Mouse (Mus musculus): Measurements from ENCODE around the gene Slc22a12. TPM values are rescaled to one million over a fixed set of nuclear protein-coding genes. Genes with fewer than 3 reads are reported as not detected.

Gene Slc22a12
- polyA plus RNA-seq, 1 experiment from 2014 or later, result not detected

DNA sequence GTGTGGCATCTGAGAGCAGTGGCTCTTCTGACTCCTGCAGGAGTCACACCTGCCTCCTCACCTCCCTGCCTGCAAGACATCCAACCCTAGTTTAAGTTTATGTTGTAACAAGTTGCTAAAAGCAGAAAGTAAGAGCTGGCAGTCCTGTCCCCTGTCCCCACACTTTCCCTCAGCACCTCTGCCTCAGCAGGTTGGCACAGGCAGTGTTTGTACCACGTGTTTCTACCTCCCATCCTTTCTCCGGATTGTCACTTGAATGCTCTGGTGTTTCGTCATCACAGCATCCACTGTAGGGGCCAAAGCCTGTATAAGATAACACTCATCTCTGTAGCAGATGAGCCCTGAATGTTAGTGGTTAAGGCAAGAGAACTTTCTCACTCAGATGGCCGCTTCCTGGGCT is 17.8 kb downstream of the Slc22a12 start:
- H3K9me3 ChIP-seq (replicated peaks; ENCODE audit: control insufficient read depth, low read length), result no peaks in the 10 kb centered on the region
- H3K9ac ChIP-seq (replicated peaks; ENCODE audit: low read length), result no peak overlapping the region
- no peak overlapping the region for H3K4me2 ChIP-seq (ENCODE audit: low read depth, low read length)
- WGBS, result 73% methylated on average over 4 of the region's 4 CpGs
- H3K27me3 ChIP-seq (ENCODE audit: control insufficient read depth, insufficient read depth, low read length), result no peaks in the 10 kb centered on the region
- no peak overlapping the region for H3K4me3 ChIP-seq (ENCODE audit: low read depth, low read length)
- no peaks in the 10 kb centered on the region; the same call in 1 of the 2 replicates for H3K4me1 ChIP-seq (ENCODE audit: control insufficient read depth, insufficient read depth, low read length)
- H3K27ac ChIP-seq (replicated peaks; ENCODE audit: low read depth, low read length), result no peak overlapping the region
- no peak for DNase-seq (ENCODE audit: low spot score)
- no peak for ATAC-seq (replicated peaks; ENCODE audit: insufficient number of reproducible peaks, low FRiP score, low TSS enrichment, low read depth)
- H3K36me3 ChIP-seq (replicated peaks; ENCODE audit: control insufficient read depth, insufficient read depth, low read depth, low read length), result no peaks in the 10 kb centered on the region

GRCm38 (mm10) chr19:6522289-6522688 is 20.5 kb downstream of the Slc22a12 start:
- H3K4me1 ChIP-seq (ENCODE audit: control insufficient read depth, insufficient read depth, low read length), result peaks cover 4% of the 10 kb centered on the region; the same call in 1 of the 2 replicates
- H3K9ac ChIP-seq (replicated peaks; ENCODE audit: low read length), result no peak overlapping the region
- H3K27me3 ChIP-seq (ENCODE audit: control insufficient read depth, insufficient read depth, low read length), result no peaks in the 10 kb centered on the region
- WGBS, result 88% methylated on average over 14 of the region's 14 CpGs
- no peak overlapping the region for H3K4me3 ChIP-seq (ENCODE audit: low read depth, low read length)
- no peaks in the 10 kb centered on the region for H3K36me3 ChIP-seq (replicated peaks; ENCODE audit: control insufficient read depth, insufficient read depth, low read depth, low read length)
- no peak for ATAC-seq (replicated peaks; ENCODE audit: insufficient number of reproducible peaks, low FRiP score, low TSS enrichment, low read depth)
- no peak overlapping the region for H3K27ac ChIP-seq (replicated peaks; ENCODE audit: low read depth, low read length)
- no peak for DNase-seq (ENCODE audit: low spot score)
- no peaks in the 10 kb centered on the region for H3K9me3 ChIP-seq (replicated peaks; ENCODE audit: control insufficient read depth, low read length)
- H3K4me2 ChIP-seq (ENCODE audit: low read depth, low read length), result no peak overlapping the region

- Histone ChIP-seq H3K36me3 (replicated peaks; ENCODE audit: control insufficient read depth, insufficient read depth, low read depth, low read length) (no peaks in the 10 kb centered on the region), H3K4me2 (ENCODE audit: low read depth, low read length) (no peak overlapping the region), H3K27me3 (ENCODE audit: control insufficient read depth, insufficient read depth, low read length) (no peaks in the 10 kb centered on the region), H3K4me3 (ENCODE audit: low read depth, low read length) (no peak overlapping the region), H3K9ac (replicated peaks; ENCODE audit: low read length) (no peak overlapping the region), H3K9me3 (replicated peaks; ENCODE audit: control insufficient read depth, low read length) (no peaks in the 10 kb centered on the region), H3K4me1 (ENCODE audit: control insufficient read depth, insufficient read depth, low read length) (peaks cover 4% of the 10 kb centered on the region; the same call in 1 of the 2 replicates), H3K27ac (replicated peaks; ENCODE audit: low read depth, low read length) (no peak overlapping the region)
- DNase-seq (ENCODE audit: low spot score) (no peak), ATAC-seq (replicated peaks; ENCODE audit: insufficient number of reproducible peaks, low FRiP score, low TSS enrichment, low read depth) (no peak)
- WGBS, result 94% methylated on average over 3 of the region's 3 CpGs
These were observed 21.2 kb downstream of the Slc22a12 start for GRCm38 (mm10) chr19:6521630-6522029.

DNA sequence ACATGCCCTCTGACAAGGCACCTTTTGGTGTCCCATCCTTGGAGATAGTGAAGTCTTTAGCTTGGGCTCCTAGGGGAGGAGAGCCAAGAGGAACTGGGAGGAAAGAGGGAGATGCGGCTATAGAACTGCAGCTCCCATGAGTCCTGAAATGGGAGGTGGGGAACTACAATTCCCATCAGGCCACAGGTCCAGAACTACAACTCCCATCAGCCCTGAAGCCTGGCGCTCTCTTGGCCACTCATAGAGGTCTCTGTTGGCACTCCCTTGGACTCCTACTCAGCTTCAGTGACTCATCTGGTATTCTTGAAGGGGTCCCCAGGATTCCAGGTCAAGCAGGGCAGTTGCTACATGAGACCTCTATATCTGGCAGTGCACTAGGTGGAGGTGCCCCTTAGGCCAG is 23.3 kb downstream of the Slc22a12 start:
- H3K9me3 ChIP-seq (replicated peaks; ENCODE audit: control insufficient read depth, low read length), result no peaks in the 10 kb centered on the region
- WGBS, result 61% methylated on average over 2 of the region's 2 CpGs
- H3K27me3 ChIP-seq (ENCODE audit: control insufficient read depth, insufficient read depth, low read length), result no peaks in the 10 kb centered on the region
- no peak for ATAC-seq (replicated peaks; ENCODE audit: insufficient number of reproducible peaks, low FRiP score, low TSS enrichment, low read depth)
- H3K36me3 ChIP-seq (replicated peaks; ENCODE audit: control insufficient read depth, insufficient read depth, low read depth, low read length), result no peaks in the 10 kb centered on the region
- H3K27ac ChIP-seq (replicated peaks; ENCODE audit: low read depth, low read length), result no peak overlapping the region
- peaks cover 4% of the 10 kb centered on the region; the same call in 1 of the 2 replicates for H3K4me1 ChIP-seq (ENCODE audit: control insufficient read depth, insufficient read depth, low read length)
- H3K4me3 ChIP-seq (ENCODE audit: low read depth, low read length), result no peak overlapping the region
- H3K4me2 ChIP-seq (ENCODE audit: low read depth, low read length), result no peak overlapping the region
- peak; percentile 44 for DNase-seq (ENCODE audit: low spot score)
- H3K9ac ChIP-seq (replicated peaks; ENCODE audit: low read length), result no peak overlapping the region

DNA sequence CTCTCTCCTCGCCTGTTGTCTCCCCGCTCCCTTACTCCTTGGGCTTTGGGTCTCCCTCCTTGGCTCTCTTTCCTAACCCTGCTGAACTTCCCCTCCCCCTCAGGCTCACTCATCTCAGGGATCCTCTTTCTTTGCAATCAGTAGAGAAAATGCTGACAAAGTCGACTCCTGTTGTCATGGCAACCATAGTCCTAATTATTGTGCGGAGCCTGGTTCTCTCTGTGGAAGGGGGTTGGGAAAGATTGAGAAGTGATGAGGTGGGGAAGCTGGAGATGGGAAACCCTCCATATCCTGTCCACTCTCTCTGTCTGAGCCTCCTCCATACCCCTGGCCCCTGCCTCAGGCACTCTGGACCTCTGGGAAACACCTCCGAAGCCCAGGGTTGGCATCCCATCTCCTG is 24.2 kb downstream of the Slc22a12 start:
- Histone ChIP-seq H3K9me3 (replicated peaks; ENCODE audit: control insufficient read depth, low read length) (no peaks in the 10 kb centered on the region), H3K9ac (replicated peaks; ENCODE audit: low read length) (no peak overlapping the region), H3K36me3 (replicated peaks; ENCODE audit: control insufficient read depth, insufficient read depth, low read depth, low read length) (no peaks in the 10 kb centered on the region), H3K27me3 (ENCODE audit: control insufficient read depth, insufficient read depth, low read length) (no peaks in the 10 kb centered on the region), H3K4me2 (ENCODE audit: low read depth, low read length) (no peak overlapping the region), H3K27ac (replicated peaks; ENCODE audit: low read depth, low read length) (no peak overlapping the region), H3K4me1 (ENCODE audit: control insufficient read depth, insufficient read depth, low read length) (peaks cover 4% of the 10 kb centered on the region; the same call in 1 of the 2 replicates), H3K4me3 (ENCODE audit: low read depth, low read length) (no peak overlapping the region)
- ATAC-seq (replicated peaks; ENCODE audit: insufficient number of reproducible peaks, low FRiP score, low TSS enrichment, low read depth) (peak; percentile 35; the same call in 1 of the 2 replicates), DNase-seq (ENCODE audit: low spot score) (peak; percentile 81)
- 29% methylated on average over 5 of the region's 5 CpGs for WGBS

DNA sequence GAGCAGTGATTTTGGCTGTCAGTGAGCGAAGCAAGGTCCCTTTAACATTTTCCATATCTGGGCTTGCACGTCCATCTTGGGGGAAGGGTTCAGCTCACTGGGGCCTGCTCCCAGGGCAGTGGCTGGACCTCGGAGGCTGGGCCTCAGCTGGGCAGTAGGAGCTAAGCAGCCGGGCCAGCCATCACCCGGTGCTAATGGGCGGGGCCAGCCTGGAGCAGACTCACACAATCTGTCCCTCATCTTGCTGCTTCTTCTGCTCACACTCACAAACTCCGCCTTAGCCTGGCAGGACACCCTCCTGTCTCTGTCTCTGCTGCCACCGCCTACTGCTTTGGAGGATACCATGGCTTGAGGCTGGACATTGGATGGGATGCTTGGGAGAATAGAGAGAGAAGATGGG is 26.7 kb downstream of the Slc22a12 start:
- ATAC-seq (replicated peaks; ENCODE audit: insufficient number of reproducible peaks, low FRiP score, low TSS enrichment, low read depth) (no peak), DNase-seq (ENCODE audit: low spot score) (no peak)
- WGBS, result 51% methylated on average over 8 of the region's 8 CpGs
- Histone ChIP-seq H3K27ac (replicated peaks; ENCODE audit: low read depth, low read length) (no peak overlapping the region), H3K27me3 (ENCODE audit: control insufficient read depth, insufficient read depth, low read length) (no peaks in the 10 kb centered on the region), H3K9me3 (replicated peaks; ENCODE audit: control insufficient read depth, low read length) (no peaks in the 10 kb centered on the region), H3K9ac (replicated peaks; ENCODE audit: low read length) (no peak overlapping the region), H3K4me2 (ENCODE audit: low read depth, low read length) (no peak overlapping the region), H3K36me3 (replicated peaks; ENCODE audit: control insufficient read depth, insufficient read depth, low read depth, low read length) (no peaks in the 10 kb centered on the region), H3K4me1 (ENCODE audit: control insufficient read depth, insufficient read depth, low read length) (peaks cover 8% of the 10 kb centered on the region; the same call in 1 of the 2 replicates), H3K4me3 (ENCODE audit: low read depth, low read length) (no peak overlapping the region)

GRCm38 (mm10) chr19:6515448-6515847 is 27.4 kb downstream of the Slc22a12 start:
- Histone ChIP-seq H3K27ac (replicated peaks; ENCODE audit: low read depth, low read length) (no peak overlapping the region), H3K4me3 (ENCODE audit: low read depth, low read length) (no peak overlapping the region), H3K4me1 (ENCODE audit: control insufficient read depth, insufficient read depth, low read length) (peaks cover 8% of the 10 kb centered on the region; the same call in 1 of the 2 replicates), H3K9ac (replicated peaks; ENCODE audit: low read length) (no peak overlapping the region), H3K9me3 (replicated peaks; ENCODE audit: control insufficient read depth, low read length) (no peaks in the 10 kb centered on the region), H3K4me2 (ENCODE audit: low read depth, low read length) (no peak overlapping the region), H3K27me3 (ENCODE audit: control insufficient read depth, insufficient read depth, low read length) (no peaks in the 10 kb centered on the region), H3K36me3 (replicated peaks; ENCODE audit: control insufficient read depth, insufficient read depth, low read depth, low read length) (no peaks in the 10 kb centered on the region)
- ATAC-seq (replicated peaks; ENCODE audit: insufficient number of reproducible peaks, low FRiP score, low TSS enrichment, low read depth), result no peak
- no peak for DNase-seq (ENCODE audit: low spot score)
- WGBS, result 56% methylated on average over 5 of the region's 5 CpGs

DNA sequence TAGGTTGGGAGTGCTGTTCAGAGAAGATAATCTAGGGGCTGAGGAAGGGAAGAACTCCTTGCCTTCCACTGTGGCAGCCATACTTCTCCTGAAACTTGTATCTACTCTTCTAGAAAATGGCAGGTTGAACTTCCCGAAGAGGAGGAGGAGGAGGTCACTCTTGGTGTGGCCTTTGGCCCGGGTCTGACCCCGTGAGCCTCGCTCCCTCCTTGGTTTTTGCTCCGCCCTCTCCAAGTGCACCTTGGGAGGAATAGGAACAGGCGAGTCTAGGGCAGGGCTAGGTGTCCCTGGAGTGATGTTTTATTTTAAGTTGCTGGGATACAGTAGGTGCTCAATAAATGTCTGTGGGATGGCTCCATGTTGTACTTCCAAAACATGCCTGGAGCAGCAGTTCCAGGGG is 27.9 kb downstream of the Slc22a12 start:
- H3K36me3 ChIP-seq (replicated peaks; ENCODE audit: control insufficient read depth, insufficient read depth, low read depth, low read length), result no peaks in the 10 kb centered on the region
- no peaks in the 10 kb centered on the region for H3K9me3 ChIP-seq (replicated peaks; ENCODE audit: control insufficient read depth, low read length)
- DNase-seq (ENCODE audit: low spot score), result no peak
- no peak overlapping the region for H3K27ac ChIP-seq (replicated peaks; ENCODE audit: low read depth, low read length)
- H3K4me3 ChIP-seq (ENCODE audit: low read depth, low read length), result no peak overlapping the region
- no peak overlapping the region for H3K4me2 ChIP-seq (ENCODE audit: low read depth, low read length)
- no peak overlapping the region for H3K9ac ChIP-seq (replicated peaks; ENCODE audit: low read length)
- H3K4me1 ChIP-seq (ENCODE audit: control insufficient read depth, insufficient read depth, low read length), result peaks cover 8% of the 10 kb centered on the region; the same call in 1 of the 2 replicates
- WGBS, result 65% methylated on average over 6 of the region's 6 CpGs
- H3K27me3 ChIP-seq (ENCODE audit: control insufficient read depth, insufficient read depth, low read length), result no peaks in the 10 kb centered on the region
- ATAC-seq (replicated peaks; ENCODE audit: insufficient number of reproducible peaks, low FRiP score, low TSS enrichment, low read depth), result no peak

All from embryonic facial prominence, embryonic 11.5 days (tissue).